ENCODE assay signal across 17 mouse cellular contexts in the genomic region with DNA sequence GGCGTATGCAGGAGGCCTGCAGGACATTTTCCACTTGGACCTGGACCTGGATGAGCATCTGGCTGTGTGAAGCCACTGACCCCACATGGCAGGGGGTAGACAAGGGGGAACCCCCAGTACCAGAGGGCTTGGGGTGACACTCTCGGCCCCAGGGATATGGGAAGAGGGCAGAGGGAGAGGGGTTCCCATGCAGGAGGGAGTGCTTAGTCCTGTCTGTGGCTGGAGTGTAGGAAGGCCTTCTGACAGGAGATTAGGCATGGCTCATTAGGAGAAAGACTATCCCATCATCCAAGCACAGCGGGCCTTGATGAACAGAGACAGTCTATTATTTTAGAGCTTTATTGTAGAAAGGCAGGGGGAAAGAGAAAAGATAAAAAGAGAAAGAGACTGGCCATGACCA.
"Had no signal": no experiment of that assay in that cellular context is flagged by ENCODE, and none has a peak within 500 bp of the region (broad histone marks: within the 10 kb centered on the region; RNA-seq: fewer than 3 reads in every experiment).

No protein-coding gene starts in this region.

- H3K9me3 ChIP-seq: liver, embryonic 12.5 days; neural tube, embryonic 13.5 days; neural tube, embryonic 15.5 days had no signal

- H3K4me1 ChIP-seq: liver, embryonic 12.5 days; neural tube, embryonic 13.5 days; neural tube, embryonic 15.5 days had no signal

- H3K27ac ChIP-seq: liver, embryonic 12.5 days; liver, embryonic 14.5 days; neural tube, embryonic 13.5 days; neural tube, embryonic 15.5 days had no signal

- H3K4me3 ChIP-seq: liver, embryonic 12.5 days; myocyte; neural tube, embryonic 13.5 days; neural tube, embryonic 15.5 days had no signal

- H3K9ac ChIP-seq: liver, embryonic 12.5 days; liver, embryonic 14.5 days; lung, embryonic 14.5 days; neural tube, embryonic 13.5 days; neural tube, embryonic 15.5 days had no signal

- H3K36me3 ChIP-seq: liver, embryonic 12.5 days; neural tube, embryonic 13.5 days; neural tube, embryonic 15.5 days had no signal

- ATAC-seq: liver, embryonic 12.5 days had no signal

- DNase-seq: lung, adult 18-20 months; lung, embryonic 14.5 days; lung, postnatal 10 days; lung, postnatal 4 days; retina, postnatal 1 day; right cerebral cortex, adult 18-20 months; right cerebral cortex, postnatal 25 days; right cerebral cortex, postnatal 4 days; spleen, adult 18-20 months; thymus, adult 18-20 months; thymus, postnatal 14 days; thymus, postnatal 36 days had no signal

- H3K4me2 ChIP-seq: liver, embryonic 12.5 days; lung, embryonic 14.5 days; neural tube, embryonic 13.5 days; neural tube, embryonic 15.5 days had no signal

- H3K27me3 ChIP-seq: liver, embryonic 12.5 days; neural tube, embryonic 13.5 days; neural tube, embryonic 15.5 days had no signal
